Mouse (Mus musculus) olfactory bulb, adult 2 months (tissue): Measurements from ENCODE around the gene Galnt18. TPM values are rescaled to one million over a fixed set of nuclear protein-coding genes. Genes with fewer than 3 reads are reported as not detected.

Experiments
- H3K27ac ChIP-seq: fragments of 200-500 bp; 2 replicates; pipeline ENCODE4 v1.5.1; 2012; ENCODE audit warnings: low read depth, low read length; ENCODE audit not compliant: insufficient read depth
- H3K4me1 ChIP-seq: fragments of 200-500 bp; 2 replicates; pipeline ENCODE4 v1.6.1; 2012; ENCODE audit warnings: low read length; ENCODE audit not compliant: control insufficient read depth, insufficient read depth
- H3K4me3 ChIP-seq: fragments of 200-500 bp; 2 replicates; pipeline ENCODE4 v1.5.1; 2012; ENCODE audit warnings: mild to moderate bottlenecking, low read depth, low read length, moderate library complexity; ENCODE audit not compliant: insufficient read depth
- CTCF ChIP-seq: fragments of 200-500 bp; IDR thresholded peaks from 2 replicates; pipeline ENCODE4 v1.5.1; 2012; ENCODE audit warnings: low read depth, mild to moderate bottlenecking, low read length, moderate library complexity; ENCODE audit not compliant: insufficient read depth
- POLR2A ChIP-seq: fragments of 200-500 bp; IDR thresholded peaks from 2 replicates; pipeline ENCODE4 v1.6.1; 2012; ENCODE audit warnings: mild to moderate bottlenecking, low read depth, low read length, moderate library complexity; ENCODE audit not compliant: insufficient read depth
- WGBS: fragments of 180-500 bp; shearing (Covaris S2); methylation state at CpG from one replicate; pipeline ENCODE4 v1.1.7; 2018; 5-methylcytosine and 5-hydroxymethylcytosine counted together
- polyA plus RNA-seq: library from polyadenylated mRNA; stranded (reverse); fragments of >200 nt; gene quantifications from 2 replicates; pipeline ENCODE4 v1.2.4, GENCODE M21; 2012; ENCODE audit warnings: low replicate concordance; ENCODE audit not compliant: missing spikeins, insufficient read depth, insufficient read length

Gene Galnt18
- polyA plus RNA-seq, 1 experiment: not detected

- Histone ChIP-seq H3K27ac (no peak overlapping the region), H3K4me1 (peaks cover 17% of the 10 kb centered on the region), H3K4me3 (no peak overlapping the region)
- TF ChIP-seq CTCF: no peak
- no peak for TF ChIP-seq POLR2A
- WGBS: 51% methylated on average over 2 of the region's 2 CpGs
Observed at GRCm38 (mm10) chr7:111741595-111741994, 38.2 kb downstream of the Galnt18 start.

GRCm38 (mm10) chr7:111740091-111740490 lies 39.7 kb downstream of the Galnt18 start:
- TF ChIP-seq POLR2A (no peak), CTCF (no peak)
- Histone ChIP-seq H3K27ac (no peak overlapping the region), H3K4me1 (peaks cover 22% of the 10 kb centered on the region), H3K4me3 (no peak overlapping the region)
- WGBS: 90% methylated on average over 6 of the region's 6 CpGs

GRCm38 (mm10) chr7:111739371-111739765 lies 40.4 kb downstream of the Galnt18 start:
- 93% methylated on average over 5 of the region's 5 CpGs for WGBS
- TF ChIP-seq POLR2A (no peak), CTCF (no peak)

GRCm38 (mm10) chr7:111738456-111739370 lies 41.1 kb downstream of the Galnt18 start:
- Histone ChIP-seq H3K4me3 (no peak overlapping the region), H3K4me1 (peaks cover 22% of the 10 kb centered on the region), H3K27ac (no peak overlapping the region)
- no peak for TF ChIP-seq CTCF
- TF ChIP-seq POLR2A: no peak
- 73% methylated on average over 10 of the region's 10 CpGs for WGBS

More at GRCm38 (mm10) chr7:111739371-111739765, 40.4 kb downstream of the Galnt18 start:
- Histone ChIP-seq H3K27ac (no peak overlapping the region), H3K4me3 (no peak overlapping the region), H3K4me1 (peaks cover 22% of the 10 kb centered on the region)

- no peak for TF ChIP-seq POLR2A
- no peak for TF ChIP-seq CTCF
- Histone ChIP-seq H3K4me3 (no peak overlapping the region), H3K27ac (no peak overlapping the region), H3K4me1 (peaks cover 22% of the 10 kb centered on the region)
- 42% methylated on average over 7 of the region's 7 CpGs for WGBS
Observed at GRCm38 (mm10) chr7:111737426-111737825, 42.4 kb downstream of the Galnt18 start.

GRCm38 (mm10) chr7:111736365-111736764 lies 43.4 kb downstream of the Galnt18 start:
- TF ChIP-seq CTCF (no peak), POLR2A (no peak)
- Histone ChIP-seq H3K27ac (no peak overlapping the region), H3K4me3 (no peak overlapping the region), H3K4me1 (peaks cover 20% of the 10 kb centered on the region)
- WGBS: 41% methylated on average over 3 of the region's 3 CpGs

- no peak overlapping the region for H3K4me3 ChIP-seq
- TF ChIP-seq CTCF (no peak), POLR2A (no peak)
- no peak overlapping the region for H3K27ac ChIP-seq
- 0 out of 2 replicates have a peak, but pooled peaks cover 5% of the 10 kb centered on the region for H3K4me1 ChIP-seq
- WGBS: 74% methylated on average over 8 of the region's 8 CpGs
Observed at GRCm38 (mm10) chr7:111730346-111731269, 49.2 kb downstream of the Galnt18 start.

GRCm38 (mm10) chr7:111726928-111727327 lies 52.8 kb downstream of the Galnt18 start:
- Histone ChIP-seq H3K4me1 (peaks cover 10% of the 10 kb centered on the region; the same call in 1 of the 2 replicates), H3K4me3 (no peak overlapping the region), H3K27ac (peak overlapping the region; percentile 12; the same call in 1 of the 2 replicates)
- WGBS: 75% methylated on average over 2 of the region's 2 CpGs
- TF ChIP-seq POLR2A: no peak
- TF ChIP-seq CTCF: no peak
